Mouse (Mus musculus) lung, postnatal 0 days (tissue): ENCODE measurements at regions not wholly inside any gene's neighbourhood (a gene's known extent, or its start where the extent isn't known, plus 50 kb on each side); places are given as distances from the start of the nearest gene placed in this dataset.

ENCODE experiments used
- ATAC-seq: fragments of 200-750 bp; cut with Nextera tagmentation; 2 replicates; pipeline ENCODE4 v1.8.0; 2017; ENCODE audit warnings: moderate library complexity
- DNase-seq: peaks from one replicate; pipeline ENCODE4 v3.0.0-alpha.2; 2016; ENCODE audit warnings: low spot score
- H3K27ac ChIP-seq: fragments of 300-500 bp; sonication (generic); 2 replicates; pipeline ENCODE4 v1.5.1; 2014; ENCODE audit warnings: antibody characterized with exemption, mild to moderate bottlenecking, low read length, mixed read lengths
- H3K27me3 ChIP-seq: fragments of 300-500 bp; sonication (generic); replicated peaks from 2 replicates; pipeline ENCODE4 v1.6.1; 2014; ENCODE audit warnings: low read length, mixed read lengths; ENCODE audit not compliant: insufficient read depth
- H3K36me3 ChIP-seq: fragments of 300-500 bp; sonication (generic); 2 replicates; pipeline ENCODE4 v1.6.1; 2014; ENCODE audit warnings: low read length, mixed read lengths; ENCODE audit not compliant: insufficient read depth
- H3K4me1 ChIP-seq: fragments of 300-500 bp; sonication (generic); 2 replicates; pipeline ENCODE4 v1.6.1; 2014; ENCODE audit warnings: antibody characterized with exemption, low read depth, low read length, mixed read lengths; ENCODE audit not compliant: insufficient read depth
- H3K4me2 ChIP-seq: fragments of 300-500 bp; sonication (generic); replicated peaks from 2 replicates; pipeline ENCODE4 v1.6.1; 2014; ENCODE audit warnings: low read depth, mild to moderate bottlenecking, low read length, moderate library complexity, mixed read lengths
- H3K4me3 ChIP-seq: fragments of 300-500 bp; sonication (generic); 2 replicates; pipeline ENCODE4 v1.5.1; 2014; ENCODE audit warnings: low read depth, low read length
- H3K9ac ChIP-seq: fragments of 300-500 bp; sonication (generic); replicated peaks from 2 replicates; pipeline ENCODE4 v1.6.1; 2014; ENCODE audit warnings: low read depth, mild to moderate bottlenecking
- H3K9me3 ChIP-seq: fragments of 300-500 bp; sonication (generic); 2 replicates; pipeline ENCODE4 v1.6.1; 2016; ENCODE audit warnings: low read length, mixed read lengths
- CTCF ChIP-seq: IDR thresholded peaks from 2 replicates; pipeline ENCODE4 v1.5.1; 2016; ENCODE audit warnings: antibody characterized with exemption, mild to moderate bottlenecking
- EP300 ChIP-seq: IDR thresholded peaks from 2 replicates; pipeline ENCODE4 v1.6.1; 2016; ENCODE audit warnings: antibody characterized with exemption, mild to moderate bottlenecking, control low read depth
- WGBS: fragments of 180-500 bp; shearing (Covaris S2); extraction: QIAGEN DNeasy Blood & Tissue Kit; methylation state at CpG from one replicate; pipeline ENCODE4 v1.1.7; 2014; 5-methylcytosine and 5-hydroxymethylcytosine counted together

- Histone ChIP-seq H3K4me3 (no peak overlapping the region), H3K4me1 (no peaks in the 10 kb centered on the region), H3K9me3 (no peaks in the 10 kb centered on the region), H3K27ac (no peak overlapping the region), H3K4me2 (no peak overlapping the region), H3K36me3 (no peaks in the 10 kb centered on the region), H3K27me3 (no peaks in the 10 kb centered on the region), H3K9ac (no peak overlapping the region)
- no peak for ATAC-seq
- WGBS, result 83% methylated on average over 13 of the region's 13 CpGs
- DNase-seq, result no peak
- TF ChIP-seq CTCF (no peak), EP300 (no peak)
These were observed 213.6 kb upstream of the Kcnab2 start for GRCm38 (mm10) chr4:152691302-152691701.

DNA sequence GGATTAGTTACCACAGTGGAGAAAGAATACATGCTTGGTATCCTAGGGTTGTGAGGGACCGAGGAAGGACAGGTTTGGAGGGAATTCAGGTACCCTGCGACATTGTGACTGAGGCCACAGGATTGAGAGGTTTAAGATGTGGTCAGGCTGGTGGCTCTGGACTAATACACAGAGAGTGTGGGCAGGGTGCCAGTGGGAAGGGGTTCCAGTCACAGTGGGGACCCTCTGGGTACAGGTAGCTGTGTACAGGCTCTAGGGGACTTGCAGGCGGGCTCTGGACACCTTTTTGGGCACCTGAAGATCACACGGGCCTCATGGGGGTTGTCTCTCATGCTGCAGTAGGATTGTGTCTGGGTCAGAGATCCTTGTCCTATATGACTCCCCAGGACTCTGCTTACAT, 213.1 kb upstream of the Kcnab2 start:
- H3K27me3 ChIP-seq, result no peaks in the 10 kb centered on the region
- H3K4me3 ChIP-seq, result no peak overlapping the region
- WGBS, result 77% methylated on average over 4 of the region's 4 CpGs
- H3K27ac ChIP-seq, result no peak overlapping the region
- no peaks in the 10 kb centered on the region for H3K36me3 ChIP-seq
- no peak overlapping the region for H3K4me2 ChIP-seq
- TF ChIP-seq CTCF, result no peak
- DNase-seq, result no peak
- no peaks in the 10 kb centered on the region for H3K9me3 ChIP-seq
- H3K9ac ChIP-seq, result no peak overlapping the region
- ATAC-seq, result no peak
- H3K4me1 ChIP-seq, result no peaks in the 10 kb centered on the region

- Histone ChIP-seq H3K4me2 (no peak overlapping the region), H3K27me3 (no peaks in the 10 kb centered on the region), H3K4me3 (no peak overlapping the region), H3K27ac (no peak overlapping the region), H3K4me1 (no peaks in the 10 kb centered on the region), H3K36me3 (no peaks in the 10 kb centered on the region), H3K9ac (no peak overlapping the region), H3K9me3 (no peaks in the 10 kb centered on the region)
- no peak for ATAC-seq
- TF ChIP-seq CTCF (no peak), EP300 (no peak)
- 82% methylated on average over 9 of the region's 9 CpGs for WGBS
- DNase-seq, result no peak
These were observed 212.2 kb upstream of the Kcnab2 start for GRCm38 (mm10) chr4:152689831-152690230.

- no peak overlapping the region for H3K4me3 ChIP-seq
- no peak for ATAC-seq
- no peaks in the 10 kb centered on the region for H3K27me3 ChIP-seq
- 59% methylated on average over 12 of the region's 12 CpGs for WGBS
- no peak overlapping the region for H3K27ac ChIP-seq
- H3K4me2 ChIP-seq, result no peak overlapping the region
- no peak for DNase-seq
- H3K9me3 ChIP-seq, result no peaks in the 10 kb centered on the region
- no peaks in the 10 kb centered on the region for H3K4me1 ChIP-seq
- H3K36me3 ChIP-seq, result no peaks in the 10 kb centered on the region
- no peak overlapping the region for H3K9ac ChIP-seq
- no peak for TF ChIP-seq CTCF
- TF ChIP-seq EP300, result no peak
These were observed 208.9 kb upstream of the Kcnab2 start for GRCm38 (mm10) chr4:152686509-152687081.

DNA sequence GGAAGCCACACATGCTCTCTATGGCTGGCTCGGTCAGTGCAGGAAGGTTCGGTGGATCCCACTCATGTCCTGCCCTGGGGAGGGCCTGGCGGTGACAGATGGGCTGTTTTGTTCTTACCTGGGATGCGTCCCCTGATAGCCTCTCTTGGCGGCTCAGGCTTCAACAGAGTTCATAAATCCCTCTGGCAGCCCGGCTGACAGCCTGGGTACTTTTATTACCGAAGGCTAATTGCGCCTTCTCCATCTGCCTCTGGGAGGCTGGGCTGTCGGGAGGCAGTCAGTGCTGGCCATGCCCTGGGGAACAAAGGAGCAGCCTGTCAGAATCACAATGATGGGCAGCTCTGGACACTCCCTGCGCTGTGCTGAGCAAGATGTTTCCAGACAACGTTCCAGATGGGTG, 196.5 kb upstream of the Kcnab2 start:
- no peak overlapping the region for H3K27ac ChIP-seq
- no peak for TF ChIP-seq EP300
- TF ChIP-seq CTCF, result no peak

DNA sequence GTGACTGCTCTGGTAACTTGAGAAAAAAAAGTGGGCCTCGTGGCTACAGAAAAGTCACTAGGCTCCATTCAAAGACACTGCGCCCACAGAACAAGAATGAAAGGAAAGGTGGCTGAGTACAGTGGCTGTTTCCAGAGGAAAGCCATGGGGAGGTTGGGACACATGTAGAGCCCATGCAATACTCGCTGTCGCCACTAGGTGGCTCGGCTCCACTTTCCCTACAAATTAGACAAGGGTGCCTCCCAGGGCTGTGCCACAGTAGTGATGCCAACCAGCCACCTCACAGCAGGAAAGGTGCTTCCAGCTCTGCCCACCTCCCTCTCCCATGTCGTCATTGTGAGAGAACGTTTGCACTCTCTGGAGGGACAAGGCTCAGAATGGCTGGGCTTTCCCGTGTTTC, 185.8 kb upstream of the Kcnab2 start:
- TF ChIP-seq CTCF (peak; percentile 57), EP300 (no peak)
- DNase-seq (no peak), ATAC-seq (no peak)
- no peak overlapping the region for H3K9ac ChIP-seq
- no peak overlapping the region for H3K27ac ChIP-seq
- H3K27me3 ChIP-seq, result no peaks in the 10 kb centered on the region
- H3K4me3 ChIP-seq, result no peak overlapping the region
- 38% methylated on average over 8 of the region's 8 CpGs for WGBS
- no peak overlapping the region for H3K4me2 ChIP-seq
- no peaks in the 10 kb centered on the region for H3K36me3 ChIP-seq
- H3K9me3 ChIP-seq, result no peaks in the 10 kb centered on the region
- H3K4me1 ChIP-seq, result no peaks in the 10 kb centered on the region

More for the DNA sequence above, 196.5 kb upstream of the Kcnab2 start:
- no peaks in the 10 kb centered on the region for H3K27me3 ChIP-seq
- no peak overlapping the region for H3K4me2 ChIP-seq
- no peaks in the 10 kb centered on the region for H3K4me1 ChIP-seq
- WGBS, result 41% methylated on average over 11 of the region's 11 CpGs
- H3K36me3 ChIP-seq, result no peaks in the 10 kb centered on the region
- H3K9me3 ChIP-seq, result no peaks in the 10 kb centered on the region
- no peak overlapping the region for H3K9ac ChIP-seq
- ATAC-seq, result no peak
- no peak for DNase-seq
- H3K4me3 ChIP-seq, result no peak overlapping the region

GRCm38 (mm10) chr4:152663069-152663468, 185.4 kb upstream of the Kcnab2 start:
- Histone ChIP-seq H3K9me3 (no peaks in the 10 kb centered on the region), H3K4me1 (no peaks in the 10 kb centered on the region), H3K27me3 (no peaks in the 10 kb centered on the region), H3K9ac (no peak overlapping the region), H3K4me3 (no peak overlapping the region), H3K36me3 (no peaks in the 10 kb centered on the region), H3K4me2 (no peak overlapping the region), H3K27ac (no peak overlapping the region)
- DNase-seq, result no peak
- no peak for TF ChIP-seq CTCF
- TF ChIP-seq EP300, result no peak
- WGBS, result 93% methylated on average over 12 of the region's 12 CpGs
- ATAC-seq, result no peak
